Mouse (Mus musculus) cortical plate, adult 2 months (tissue): ENCODE data around the gene Gnat2.

Source experiments
- CTCF ChIP-seq: fragments of 200-500 bp; IDR thresholded peaks from 2 replicates; pipeline ENCODE4 v1.5.1; 2011; ENCODE audit warnings: mild to moderate bottlenecking, control low read depth, low read length; ENCODE audit not compliant: insufficient read depth; ENCODE audit errors: extremely low read depth
- POLR2A ChIP-seq: fragments of 200-500 bp; IDR thresholded peaks from 2 replicates; pipeline ENCODE4 v1.6.1; 2011; ENCODE audit warnings: mild to moderate bottlenecking, low read length, control low read depth; ENCODE audit not compliant: insufficient read depth; ENCODE audit errors: extremely low read depth

DNA sequence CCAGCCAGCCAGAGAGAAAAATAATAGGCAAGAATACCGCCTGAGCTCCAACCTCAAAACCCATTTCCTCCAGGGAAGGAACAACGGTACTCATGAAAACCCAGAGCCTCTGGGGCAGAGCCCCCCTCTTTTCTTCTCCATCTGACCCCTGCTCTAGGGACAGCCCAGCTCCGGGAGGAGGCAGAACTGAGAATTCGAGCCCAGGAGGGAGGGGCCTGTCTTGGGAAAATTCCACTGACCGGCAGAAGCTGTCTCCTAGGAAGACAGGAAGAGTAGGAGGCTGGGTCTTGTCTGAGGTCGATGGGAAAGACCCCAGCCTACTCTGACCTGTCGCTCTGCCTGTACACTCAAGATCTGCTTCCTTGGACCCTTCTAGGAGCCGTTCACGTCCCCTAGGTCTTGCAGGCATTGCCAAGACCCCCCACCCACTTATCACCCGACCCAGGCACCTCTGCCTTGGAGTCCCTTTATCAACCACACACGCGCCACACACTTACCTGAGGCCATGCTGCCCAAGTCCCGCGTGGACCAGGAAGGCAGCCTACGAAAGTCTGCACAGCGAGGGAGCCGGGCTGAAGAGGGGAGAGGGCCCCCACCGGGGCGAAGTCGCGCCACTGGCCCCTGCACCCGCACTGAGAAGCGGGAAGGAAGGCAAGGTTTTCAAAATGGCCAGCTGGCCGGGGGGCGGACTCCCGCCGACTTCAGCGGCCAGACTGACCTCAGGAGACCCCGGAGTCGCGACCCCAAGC, 6.7 kb upstream of the Gnat2 start:
- no peak for TF ChIP-seq CTCF
- TF ChIP-seq POLR2A, result no peak
